In the genomic region with DNA sequence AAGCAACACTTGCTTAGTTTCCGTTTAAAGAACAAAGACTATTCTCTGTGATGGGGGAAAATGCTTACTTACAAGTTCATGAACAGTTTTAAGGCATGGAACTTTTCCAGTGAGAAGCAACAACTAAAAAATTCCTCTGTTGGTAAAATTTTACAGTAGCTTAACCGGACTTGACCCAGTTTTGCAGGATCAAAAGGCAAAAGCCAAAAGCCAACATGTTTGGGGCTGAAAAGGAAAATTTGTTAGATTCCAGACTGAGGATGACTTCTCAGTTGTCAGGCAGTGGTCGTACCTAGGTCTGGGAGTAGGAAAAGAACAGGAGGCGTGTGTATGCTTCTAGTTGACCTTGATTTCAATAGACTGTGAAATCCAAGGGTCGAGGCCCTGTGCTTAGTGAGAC, we compare ENCODE assay signal across 29 mouse cellular contexts. TPM values are rescaled to one million over a fixed set of nuclear protein-coding genes. Genes with fewer than 3 reads are reported as not detected.
DNase-seq lines count a peak whose midpoint lies in the region; ATAC-seq and TF ChIP-seq lines count a peak whose summit lies in the region.
"Had no signal": no experiment of that assay in that cellular context is flagged by ENCODE, and none has a peak within 500 bp of the region (broad histone marks: within the 10 kb centered on the region; RNA-seq: fewer than 3 reads in every experiment).

No protein-coding gene starts in this region.

- H3K27ac ChIP-seq in kidney, adult 2 months (ENCODE audit: insufficient read depth, low read depth, low read length) = peak overlapping the region; percentile 99
- peak overlapping the region; percentile 77 for H3K27ac ChIP-seq in kidney, embryonic 15.5 days
- H3K27ac ChIP-seq in kidney, postnatal 0 days = peak overlapping the region; percentile 74
- H3K27ac ChIP-seq: embryonic facial prominence, embryonic 13.5 days; embryonic facial prominence, embryonic 15.5 days; forebrain, embryonic 10.5 days; forebrain, embryonic 12.5 days had no signal

- TF ChIP-seq CTCF in kidney, adult 2 months (conservative IDR thresholded peaks at IDR 0.05; ENCODE audit: insufficient read depth, insufficient read length, low read depth, low read length) = no peak
- TF ChIP-seq CTCF in kidney, postnatal 0 days (IDR thresholded peaks at IDR 0.05; ENCODE audit: low read depth) = no peak

- H3K27me3 ChIP-seq in kidney, adult 2 months (replicated peaks; ENCODE audit: control insufficient read depth, insufficient read depth, low read length) = no peaks in the 10 kb centered on the region
- H3K27me3 ChIP-seq in kidney, embryonic 15.5 days = no peaks in the 10 kb centered on the region
- no peaks in the 10 kb centered on the region for H3K27me3 ChIP-seq in kidney, postnatal 0 days (ENCODE audit: insufficient read depth, low read length)
- H3K27me3 ChIP-seq: CH12.LX; embryonic facial prominence, embryonic 13.5 days; embryonic facial prominence, embryonic 15.5 days; forebrain, embryonic 12.5 days had no signal

- peaks cover 48% of the 10 kb centered on the region for H3K4me1 ChIP-seq in kidney, adult 2 months (ENCODE audit: control insufficient read depth, insufficient read depth, low read length)
- H3K4me1 ChIP-seq in kidney, embryonic 15.5 days = peaks cover 18% of the 10 kb centered on the region
- H3K4me1 ChIP-seq in kidney, postnatal 0 days (replicated peaks; ENCODE audit: insufficient read depth, low read length) = peaks cover 19% of the 10 kb centered on the region
- H3K4me1 ChIP-seq: embryonic facial prominence, embryonic 13.5 days; embryonic facial prominence, embryonic 15.5 days; forebrain, embryonic 10.5 days; forebrain, embryonic 12.5 days had no signal

- no peak for TF ChIP-seq POLR2A in kidney, adult 2 months (IDR thresholded peaks at IDR 0.05; ENCODE audit: low read depth, low read length)

- no peak for ATAC-seq in kidney, embryonic 15.5 days (replicated peaks; ENCODE audit: low FRiP score)
- ATAC-seq in kidney, postnatal 0 days (replicated peaks; ENCODE audit: low FRiP score, low read depth) = no peak; the same call in 1 of the 2 replicates
- ATAC-seq: CD4-positive, CD25-positive, alpha-beta regulatory T cell, adult 4 months; forebrain, embryonic 14.5 days had no signal

- H3K4me2 ChIP-seq in kidney, embryonic 15.5 days = no peak overlapping the region
- H3K4me2 ChIP-seq in kidney, postnatal 0 days (ENCODE audit: low read length) = no peak overlapping the region
- H3K4me2 ChIP-seq: embryonic facial prominence, embryonic 13.5 days; embryonic facial prominence, embryonic 15.5 days; forebrain, embryonic 12.5 days had no signal

- H3K9me3 ChIP-seq in kidney, embryonic 15.5 days (replicated peaks) = no peaks in the 10 kb centered on the region
- no peaks in the 10 kb centered on the region for H3K9me3 ChIP-seq in kidney, postnatal 0 days (replicated peaks; ENCODE audit: low read length)
- H3K9me3 ChIP-seq: embryonic facial prominence, embryonic 13.5 days; embryonic facial prominence, embryonic 15.5 days; forebrain, embryonic 10.5 days; forebrain, embryonic 12.5 days; G1E had no signal

- WGBS in kidney, adult 2 months = 16% methylated on average over 5 of the region's 5 CpGs
- WGBS in kidney, embryonic 15.5 days = 37% methylated on average over 5 of the region's 5 CpGs
- WGBS in kidney, postnatal 0 days = 25% methylated on average over 5 of the region's 5 CpGs

- H3K4me3 ChIP-seq in kidney, adult 2 months (ENCODE audit: insufficient read depth, low read depth, low read length) = no peak overlapping the region
- H3K4me3 ChIP-seq in kidney, embryonic 15.5 days (replicated peaks) = no peak overlapping the region
- no peak overlapping the region for H3K4me3 ChIP-seq in kidney, postnatal 0 days (replicated peaks; ENCODE audit: low read depth, low read length)
- H3K4me3 ChIP-seq: embryonic facial prominence, embryonic 13.5 days; embryonic facial prominence, embryonic 15.5 days; erythroblast, embryonic 14.5 days; forebrain, embryonic 10.5 days; forebrain, embryonic 12.5 days had no signal

- peak; percentile 42 for DNase-seq in heart, adult 11 months
- DNase-seq in heart, adult 8-10 months (ENCODE audit: low spot score) = no peak
- peak; percentile 87 for DNase-seq in kidney, adult 2 months
- no peak for DNase-seq in kidney, postnatal 14 days
- no peak for DNase-seq in kidney, postnatal 4 days
- no peak for DNase-seq in kidney, postnatal 0 days (ENCODE audit: low spot score)
- no peak for DNase-seq in kidney, adult 18-20 months
- DNase-seq: adrenal gland, adult 2 months; adrenal gland, postnatal 10 days; adrenal gland, postnatal 25 days; B cell, adult 2 months; cerebellum, adult 11 months; cerebellum, adult 18-20 months; cerebellum, adult 8-10 months; cerebellum, adult 9-11 months; cerebellum, postnatal 14 days; cerebellum, postnatal 36 days; embryo, embryonic 11 days had no signal

- peaks cover 1% of the 10 kb centered on the region; the same call in 1 of the 2 replicates for H3K36me3 ChIP-seq in kidney, adult 2 months (ENCODE audit: control insufficient read depth, insufficient read depth, low read length)
- H3K36me3 ChIP-seq in kidney, embryonic 15.5 days = no peaks in the 10 kb centered on the region
- H3K36me3 ChIP-seq in kidney, postnatal 0 days (ENCODE audit: insufficient read depth, low read length) = no peaks in the 10 kb centered on the region
- H3K36me3 ChIP-seq: embryonic facial prominence, embryonic 13.5 days; embryonic facial prominence, embryonic 15.5 days; forebrain, embryonic 10.5 days; forebrain, embryonic 12.5 days; G1E had no signal

- H3K9ac ChIP-seq in kidney, embryonic 15.5 days = no peak overlapping the region
- no peak overlapping the region for H3K9ac ChIP-seq in kidney, postnatal 0 days (ENCODE audit: low read depth, low read length)
- H3K9ac ChIP-seq: embryonic facial prominence, embryonic 13.5 days; embryonic facial prominence, embryonic 15.5 days; forebrain, embryonic 12.5 days had no signal

RNA-seq across cellular contexts. Expression of a gene that starts 31.3 kb away (rescaled TPM):
- total RNA-seq in heart, adult 8-10 months (2022) = 1 to 10 TPM in 2 of 4 experiments, under 1 TPM in 2; 0.73 to 1.5 (median 1.00) TPM
- polyA plus RNA-seq in kidney, adult 2 months (2012; rRNA removed) = 57.7 and 78.6 TPM in 2 replicates
- 2.6 and 2.8 TPM in 2 replicates for polyA plus RNA-seq in kidney, embryonic 15.5 days (2015; fragmentation: Nextera tagmentation; extraction: Ambion mirVana)
- polyA plus RNA-seq in kidney, postnatal 0 days (2015; fragmentation: Nextera tagmentation; extraction: Ambion mirVana) = 21.9 and 22.3 TPM in 2 replicates
- total RNA-seq: CH12.LX; common myeloid progenitor, adult 5-6 weeks had no signal
- polyA plus RNA-seq: CD4-positive, CD25-positive, alpha-beta regulatory T cell, adult 4 months had no signal

RNA-seq across cellular contexts. Expression of a gene that starts 31.4 kb away (rescaled TPM):
- 1 to 10 TPM; 2.5 to 4.7 (median 4.3) TPM for total RNA-seq in heart, adult 8-10 months (2022)
- polyA plus RNA-seq in kidney, adult 2 months (2012; rRNA removed) = 29.4 and 32.7 TPM in 2 replicates
- polyA plus RNA-seq in kidney, embryonic 15.5 days (2015; fragmentation: Nextera tagmentation; extraction: Ambion mirVana) = 3.4 and 3.8 TPM in 2 replicates
- polyA plus RNA-seq in kidney, postnatal 0 days (2015; fragmentation: Nextera tagmentation; extraction: Ambion mirVana) = 20.3 and 20.8 TPM in 2 replicates
- polyA plus RNA-seq: erythroblast, embryonic 14.5 days; G1E had no signal

Comparison
In these comparisons a context has a peak if more than half of its experiments do, and no peak if none do; other contexts are left out.
1. DNase-seq: peak in heart, adult 11 months (single experiment) and kidney, adult 2 months (single experiment); none in heart, adult 8-10 months (single experiment), kidney, postnatal 14 days (single experiment), kidney, postnatal 4 days (0 of 2), kidney, postnatal 0 days (single experiment) and kidney, adult 18-20 months (single experiment).
2. Peak in every context shown above with its lines, with median percentiles within 50 percentile points of each other: H3K27ac ChIP-seq.